In the genomic region with DNA sequence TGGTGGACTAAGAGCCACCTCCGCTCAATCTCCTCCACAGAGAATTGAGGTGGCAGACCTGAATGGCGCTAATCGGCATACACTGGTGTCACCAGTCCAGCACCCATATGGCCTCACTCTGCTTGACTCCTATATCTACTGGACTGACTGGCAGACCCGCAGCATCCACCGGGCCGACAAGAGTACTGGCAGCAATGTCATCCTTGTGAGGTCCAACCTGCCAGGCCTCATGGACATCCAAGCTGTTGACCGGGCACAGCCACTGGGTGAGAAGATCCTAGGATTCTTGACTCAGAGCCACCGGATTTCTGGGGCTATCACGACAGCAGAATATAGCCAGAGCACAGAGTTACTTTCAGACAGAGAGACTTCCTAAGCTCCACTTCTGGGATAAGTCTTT, we compare ENCODE assay signal across 21 mouse cellular contexts. TPM values are rescaled to one million over a fixed set of nuclear protein-coding genes. Genes with fewer than 3 reads are reported as not detected.
A peak's percentile ranks its signal among the peaks of the same experiment; 100 is the strongest.
DNase-seq lines count a peak whose midpoint lies in the region; ATAC-seq lines count a peak whose summit lies in the region.
"Had no signal": no experiment of that assay in that cellular context is flagged by ENCODE, and none has a peak within 500 bp of the region (broad histone marks: within the 10 kb centered on the region; RNA-seq: fewer than 3 reads in every experiment).

No protein-coding gene starts in this region.

- no peaks in the 10 kb centered on the region for H3K27me3 ChIP-seq in kidney, embryonic 14.5 days (ENCODE audit: control insufficient read depth, insufficient read depth, low read length)
- H3K27me3 ChIP-seq: embryonic facial prominence, embryonic 12.5 days; forebrain, embryonic 12.5 days; heart, embryonic 15.5 days; intestine, embryonic 15.5 days had no signal

- no peak overlapping the region for H3K9ac ChIP-seq in kidney, embryonic 14.5 days (ENCODE audit: low read depth, low read length)
- H3K9ac ChIP-seq: embryonic facial prominence, embryonic 12.5 days; forebrain, embryonic 12.5 days; heart, embryonic 15.5 days; hindbrain, embryonic 14.5 days; intestine, embryonic 15.5 days had no signal

- WGBS in kidney, embryonic 14.5 days = 95% methylated on average over 9 of the region's 9 CpGs

- H3K27ac ChIP-seq in kidney, embryonic 14.5 days (ENCODE audit: low read depth, low read length) = no peak overlapping the region
- H3K27ac ChIP-seq: embryonic facial prominence, embryonic 12.5 days; forebrain, embryonic 12.5 days; heart, adult 2 months; heart, embryonic 15.5 days; hindbrain, embryonic 10.5 days; hindbrain, embryonic 14.5 days; intestine, embryonic 15.5 days had no signal

- H3K4me3 ChIP-seq in kidney, embryonic 14.5 days (ENCODE audit: low read length) = no peak overlapping the region
- H3K4me3 ChIP-seq: embryonic facial prominence, embryonic 12.5 days; forebrain, embryonic 12.5 days; heart, adult 2 months; heart, embryonic 15.5 days; hindbrain, embryonic 10.5 days; intestine, embryonic 15.5 days had no signal

- no peaks in the 10 kb centered on the region for H3K9me3 ChIP-seq in kidney, embryonic 14.5 days (ENCODE audit: control insufficient read depth, low read length)
- H3K9me3 ChIP-seq: embryonic facial prominence, embryonic 12.5 days; forebrain, embryonic 12.5 days; heart, embryonic 15.5 days; hindbrain, embryonic 10.5 days; intestine, embryonic 15.5 days had no signal

- no peak overlapping the region for H3K4me2 ChIP-seq in kidney, embryonic 14.5 days (replicated peaks; ENCODE audit: low read depth, low read length)
- H3K4me2 ChIP-seq: embryonic facial prominence, embryonic 12.5 days; forebrain, embryonic 12.5 days; heart, embryonic 11.5 days; heart, embryonic 15.5 days; hindbrain, embryonic 14.5 days; intestine, embryonic 15.5 days had no signal

- no peaks in the 10 kb centered on the region for H3K4me1 ChIP-seq in kidney, embryonic 14.5 days (ENCODE audit: control insufficient read depth, insufficient read depth, low read length)
- H3K4me1 ChIP-seq: embryonic facial prominence, embryonic 12.5 days; forebrain, embryonic 12.5 days; heart, embryonic 15.5 days; hindbrain, embryonic 10.5 days; intestine, embryonic 15.5 days had no signal

- no peak for ATAC-seq in kidney, embryonic 14.5 days (ENCODE audit: low FRiP score, low TSS enrichment)
- ATAC-seq: forebrain, embryonic 16.5 days; intestine, embryonic 15.5 days had no signal

- intact Hi-C loops in heart, postnatal 36 days (cut with DNase I) = no loop called here

- peak; percentile 87 for DNase-seq in heart, adult 11 months
- DNase-seq in heart, postnatal 36 days = no peak
- peak; percentile 79 to 85 for DNase-seq in cerebellum, adult 18-20 months
- DNase-seq in cerebellum, adult 9-11 months = peak; percentile 94
- peak; percentile 79 to 80 for DNase-seq in cerebellum, postnatal 36 days
- DNase-seq in kidney, adult 9 months = no peak
- DNase-seq in kidney, adult 18-20 months = no peak
- DNase-seq: adrenal gland, adult 8-10 months; adrenal gland, postnatal 36 days; heart, adult 2 months; heart, postnatal 14 days; kidney, adult 2 months had no signal

- peaks cover 84% of the 10 kb centered on the region for H3K36me3 ChIP-seq in kidney, embryonic 14.5 days (ENCODE audit: control insufficient read depth, insufficient read depth, low read length)

RNA-seq across cellular contexts. Expression of a gene that starts 32.6 kb away (rescaled TPM):
- 10 to 100 TPM; 46.9 to 53.5 TPM for total RNA-seq in heart, postnatal 36 days (2021)
- polyA plus RNA-seq in kidney, embryonic 14.5 days (2014; fragmentation: Nextera tagmentation; extraction: Ambion mirVana) = 55.3 and 116 TPM in 2 replicates

RNA-seq across cellular contexts. Expression of a gene that starts 36.7 kb away (rescaled TPM):
- total RNA-seq in heart, postnatal 36 days (2021) = 10 to 100 TPM; 10.6 to 11.5 TPM
- polyA plus RNA-seq in kidney, embryonic 14.5 days (2014; fragmentation: Nextera tagmentation; extraction: Ambion mirVana) = 6.5 and 8.0 TPM in 2 replicates

RNA-seq across cellular contexts. Expression of a gene that starts 49.5 kb away (rescaled TPM):
- 10 to 100 TPM in 1 of 2 experiments, 1 to 10 TPM in 1; 9.4 to 12.1 TPM for total RNA-seq in heart, postnatal 36 days (2021)
- polyA plus RNA-seq in kidney, embryonic 14.5 days (2014; fragmentation: Nextera tagmentation; extraction: Ambion mirVana) = 65.9 and 73.3 TPM in 2 replicates

Comparison
In these comparisons a context has a peak if more than half of its experiments do, and no peak if none do; other contexts are left out.
1. DNase-seq: peak in heart, adult 11 months (single experiment), cerebellum, adult 18-20 months (2 of 2), cerebellum, adult 9-11 months (single experiment) and cerebellum, postnatal 36 days (2 of 2); none in heart, postnatal 36 days (0 of 2), kidney, adult 9 months (single experiment) and kidney, adult 18-20 months (single experiment).